Mouse (Mus musculus): ENCODE data around the gene Samd14. TPM values are rescaled to one million over a fixed set of nuclear protein-coding genes. Genes with fewer than 3 reads are reported as not detected.

Samd14 gene
- polyA plus RNA-seq, 1 experiment from 2014 or later, result 9.0 TPM

DNA sequence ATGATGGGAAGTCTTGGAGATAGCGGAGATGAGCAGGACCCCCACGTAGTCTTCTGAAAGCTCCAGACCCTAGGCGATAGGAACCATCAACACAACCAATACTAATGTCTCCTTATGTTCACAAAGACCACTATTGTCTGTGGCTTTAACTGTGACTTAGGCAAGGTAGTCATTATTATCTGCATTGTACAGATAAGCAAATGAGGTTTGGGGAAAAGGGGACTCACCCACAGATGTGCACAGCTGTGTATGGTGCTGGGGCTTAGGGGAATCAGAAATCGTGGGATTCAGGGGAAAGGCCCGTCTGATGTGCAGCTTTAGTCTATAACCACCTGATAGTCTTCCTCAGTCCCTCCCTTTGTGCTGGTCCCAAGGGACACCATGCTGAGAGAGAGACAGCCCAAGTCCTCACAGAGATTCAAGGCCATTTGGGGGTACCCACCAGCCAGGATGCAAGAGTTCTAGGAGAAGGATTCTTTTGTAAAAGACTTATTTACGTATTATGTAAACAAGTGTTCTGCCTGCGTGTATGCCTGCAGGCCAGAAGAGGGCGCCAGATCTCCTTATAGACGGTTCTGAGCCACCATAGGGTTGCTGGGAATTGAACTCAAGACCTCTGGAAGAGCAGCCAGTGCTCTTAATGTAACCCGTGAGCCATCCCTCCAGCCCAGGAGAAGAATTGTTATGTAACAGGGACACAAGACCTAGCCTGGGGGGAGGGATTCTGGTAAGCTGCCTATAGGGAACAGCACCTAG lies 12.7 kb downstream of the Samd14 start:
- Histone ChIP-seq H3K9me3 (replicated peaks; ENCODE audit: control insufficient read depth, low read length) (no peaks in the 10 kb centered on the region), H3K27ac (ENCODE audit: low read length) (no peak overlapping the region), H3K4me1 (ENCODE audit: control insufficient read depth, insufficient read depth, low read length) (no peaks in the 10 kb centered on the region), H3K27me3 (ENCODE audit: control insufficient read depth, insufficient read depth, low read length) (peaks cover 12% of the 10 kb centered on the region), H3K36me3 (ENCODE audit: control insufficient read depth, insufficient read depth) (peaks cover 12% of the 10 kb centered on the region; the same call in 1 of the 2 replicates), H3K9ac (ENCODE audit: low read length) (no peak overlapping the region), H3K4me2 (ENCODE audit: low read depth, low read length) (no peak overlapping the region), H3K4me3 (ENCODE audit: low read length) (no peak overlapping the region)
- ATAC-seq (replicated peaks; ENCODE audit: extremely low read depth, insufficient read depth, low FRiP score), result no peak
- WGBS, result 72% methylated on average over 10 of the region's 10 CpGs

DNA sequence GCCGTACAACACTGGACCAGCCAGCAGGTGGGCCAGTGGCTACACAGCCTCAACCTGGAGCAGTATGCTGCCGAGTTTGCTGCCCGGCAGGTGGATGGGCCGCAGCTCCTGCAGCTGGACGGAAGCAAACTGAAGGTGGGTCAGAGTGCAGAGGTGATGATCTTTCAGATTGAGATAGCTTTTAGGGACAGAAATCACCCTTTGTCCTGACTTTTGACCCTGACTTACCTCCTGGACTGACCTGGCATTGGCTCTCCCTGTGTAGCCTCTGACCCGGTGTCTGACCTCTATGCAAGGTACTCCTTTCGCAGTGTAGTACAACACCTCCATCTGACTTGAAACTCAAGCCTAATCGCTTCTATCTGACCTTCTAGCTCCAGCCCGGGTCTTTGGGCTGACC lies 13.8 kb downstream of the Samd14 start:
- H3K36me3 ChIP-seq (ENCODE audit: control insufficient read depth, insufficient read depth), result peaks cover 12% of the 10 kb centered on the region; the same call in 1 of the 2 replicates
- 91% methylated on average over 9 of the region's 9 CpGs for WGBS
- peaks cover 12% of the 10 kb centered on the region for H3K27me3 ChIP-seq (ENCODE audit: control insufficient read depth, insufficient read depth, low read length)
- H3K4me3 ChIP-seq (ENCODE audit: low read length), result no peak overlapping the region
- H3K9ac ChIP-seq (ENCODE audit: low read length), result no peak overlapping the region
- no peak for ATAC-seq (replicated peaks; ENCODE audit: extremely low read depth, insufficient read depth, low FRiP score)
- H3K4me2 ChIP-seq (ENCODE audit: low read depth, low read length), result no peak overlapping the region
- H3K4me1 ChIP-seq (ENCODE audit: control insufficient read depth, insufficient read depth, low read length), result no peaks in the 10 kb centered on the region
- H3K9me3 ChIP-seq (replicated peaks; ENCODE audit: control insufficient read depth, low read length), result no peaks in the 10 kb centered on the region
- no peak overlapping the region for H3K27ac ChIP-seq (ENCODE audit: low read length)

DNA sequence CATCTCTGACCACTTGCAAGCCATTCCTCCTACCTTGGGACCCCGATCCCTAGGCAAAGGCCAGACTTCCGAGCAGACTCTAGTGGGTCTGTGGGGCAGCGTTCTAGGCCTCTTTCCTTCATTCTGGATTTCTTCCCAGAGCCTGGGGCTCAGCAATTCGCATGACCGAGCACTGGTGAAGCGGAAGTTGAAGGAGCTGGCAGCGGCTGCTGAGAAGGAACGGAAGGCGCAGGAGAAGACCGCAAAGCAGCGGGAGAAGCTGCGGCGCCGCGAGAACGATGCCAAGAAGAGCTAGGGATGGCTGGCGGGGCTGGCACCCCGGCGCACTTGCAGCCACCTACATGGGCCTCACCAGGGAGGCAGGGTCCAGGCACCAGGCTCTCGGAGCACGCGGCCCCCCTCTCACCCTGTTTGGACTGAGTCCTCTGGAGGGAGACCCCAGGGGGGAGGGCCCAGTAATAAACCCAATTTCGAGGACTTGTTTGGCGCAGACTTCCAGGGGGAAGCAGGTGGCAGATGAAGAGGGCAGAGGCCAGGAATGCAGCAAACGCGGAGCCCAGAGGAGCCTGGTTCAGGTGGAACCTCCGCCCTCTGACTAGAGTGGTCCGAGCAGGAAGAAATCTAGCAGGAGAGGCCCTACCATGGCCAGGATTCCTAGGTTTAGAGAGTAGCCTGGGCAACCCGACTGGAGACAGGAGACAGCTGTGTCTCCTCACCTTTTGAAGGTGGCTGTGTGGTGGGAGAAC lies 14.9 kb downstream of the Samd14 start:
- H3K27ac ChIP-seq (ENCODE audit: low read length), result no peak overlapping the region
- WGBS, result 75% methylated on average over 29 of the region's 29 CpGs
- ATAC-seq (replicated peaks; ENCODE audit: extremely low read depth, insufficient read depth, low FRiP score), result no peak

DNA sequence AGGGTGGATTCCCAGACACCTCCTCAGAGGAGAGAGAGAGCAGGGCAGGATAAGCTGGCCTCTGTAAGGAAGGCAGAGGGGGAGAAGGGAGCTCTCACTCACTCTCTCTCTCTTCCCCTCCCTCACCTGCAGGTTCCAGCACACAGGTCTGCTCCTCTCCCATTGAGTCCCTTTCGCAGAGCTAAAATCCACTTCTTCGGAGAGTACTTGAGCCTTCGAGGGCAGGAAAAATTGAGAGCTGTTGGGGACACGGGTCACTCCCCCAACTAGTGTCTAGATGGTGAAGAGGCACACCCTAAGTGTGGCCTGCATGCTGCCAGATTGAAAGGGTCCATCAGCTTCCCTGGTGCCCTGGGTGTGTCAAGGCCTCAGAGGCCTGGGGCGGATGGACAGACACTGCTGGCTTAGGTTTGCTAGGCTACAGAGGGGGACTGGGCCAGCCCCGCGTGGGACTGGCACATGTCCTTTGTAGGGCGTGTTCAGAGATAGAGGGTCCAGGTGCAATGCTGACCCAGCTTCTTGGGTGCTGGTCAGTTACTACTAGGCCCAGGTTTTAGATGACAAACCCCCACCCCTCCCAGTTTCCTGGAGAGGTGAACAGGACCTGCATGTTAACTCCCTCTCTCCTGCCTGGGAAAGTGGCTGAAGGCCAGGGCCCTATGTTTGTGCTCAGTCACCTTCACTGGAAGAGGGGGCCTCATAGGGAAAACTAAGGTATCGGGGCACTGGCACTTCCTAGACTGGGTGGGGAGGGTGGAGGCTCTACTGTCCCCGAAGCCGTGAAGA lies 15.7 kb downstream of the Samd14 start:
- H3K4me2 ChIP-seq (ENCODE audit: low read depth, low read length), result no peak overlapping the region
- no peaks in the 10 kb centered on the region for H3K27me3 ChIP-seq (ENCODE audit: control insufficient read depth, insufficient read depth, low read length)
- H3K36me3 ChIP-seq (ENCODE audit: control insufficient read depth, insufficient read depth), result peaks cover 18% of the 10 kb centered on the region
- H3K4me3 ChIP-seq (ENCODE audit: low read length), result no peak overlapping the region
- no peak for ATAC-seq (replicated peaks; ENCODE audit: extremely low read depth, insufficient read depth, low FRiP score)
- no peak overlapping the region for H3K9ac ChIP-seq (ENCODE audit: low read length)
- whole genome bisulfite sequencing, result 83% methylated on average over 11 of the region's 11 CpGs
- no peaks in the 10 kb centered on the region for H3K9me3 ChIP-seq (replicated peaks; ENCODE audit: control insufficient read depth, low read length)
- H3K27ac ChIP-seq (ENCODE audit: low read length), result no peak overlapping the region
- no peaks in the 10 kb centered on the region for H3K4me1 ChIP-seq (ENCODE audit: control insufficient read depth, insufficient read depth, low read length)

More for the DNA sequence above, 14.9 kb downstream of the Samd14 start:
- H3K9ac ChIP-seq (ENCODE audit: low read length), result no peak overlapping the region
- peaks cover 15% of the 10 kb centered on the region for H3K36me3 ChIP-seq (ENCODE audit: control insufficient read depth, insufficient read depth)
- no peak overlapping the region for H3K4me2 ChIP-seq (ENCODE audit: low read depth, low read length)
- H3K9me3 ChIP-seq (replicated peaks; ENCODE audit: control insufficient read depth, low read length), result no peaks in the 10 kb centered on the region
- no peaks in the 10 kb centered on the region for H3K4me1 ChIP-seq (ENCODE audit: control insufficient read depth, insufficient read depth, low read length)
- peaks cover 4% of the 10 kb centered on the region; the same call in 1 of the 2 replicates for H3K27me3 ChIP-seq (ENCODE audit: control insufficient read depth, insufficient read depth, low read length)
- H3K4me3 ChIP-seq (ENCODE audit: low read length), result no peak overlapping the region

DNA sequence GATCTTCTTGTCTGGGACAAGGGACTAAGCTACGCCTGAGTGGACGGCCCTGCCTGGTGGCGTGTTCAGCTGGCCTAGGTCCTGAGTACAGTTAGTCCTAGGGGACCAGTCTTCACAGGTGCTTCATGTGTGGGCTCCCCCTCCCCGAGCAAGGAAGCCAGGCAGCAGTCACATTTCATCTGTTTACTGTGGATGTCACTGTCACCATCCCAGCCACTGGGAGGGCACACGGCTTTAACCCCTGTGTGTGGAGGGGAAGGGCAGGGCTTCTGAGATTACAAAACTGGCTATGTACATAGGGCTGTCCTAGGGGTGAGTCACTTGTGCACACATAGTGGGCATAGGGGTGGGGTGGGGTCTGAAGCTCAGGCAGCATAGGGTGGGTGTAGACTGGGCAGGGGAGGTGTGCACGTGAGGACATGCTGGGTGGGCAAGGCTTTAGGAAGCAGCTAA lies 16.4 kb downstream of the Samd14 start:
- Histone ChIP-seq H3K9ac (ENCODE audit: low read length) (no peak overlapping the region), H3K4me3 (ENCODE audit: low read length) (no peak overlapping the region), H3K4me1 (ENCODE audit: control insufficient read depth, insufficient read depth, low read length) (no peaks in the 10 kb centered on the region), H3K27me3 (ENCODE audit: control insufficient read depth, insufficient read depth, low read length) (no peaks in the 10 kb centered on the region), H3K9me3 (replicated peaks; ENCODE audit: control insufficient read depth, low read length) (no peaks in the 10 kb centered on the region), H3K27ac (ENCODE audit: low read length) (no peak overlapping the region), H3K4me2 (ENCODE audit: low read depth, low read length) (no peak overlapping the region), H3K36me3 (ENCODE audit: control insufficient read depth, insufficient read depth) (peaks cover 18% of the 10 kb centered on the region)
- 68% methylated on average over 6 of the region's 6 CpGs for WGBS
- ATAC-seq (replicated peaks; ENCODE audit: extremely low read depth, insufficient read depth, low FRiP score), result no peak

DNA sequence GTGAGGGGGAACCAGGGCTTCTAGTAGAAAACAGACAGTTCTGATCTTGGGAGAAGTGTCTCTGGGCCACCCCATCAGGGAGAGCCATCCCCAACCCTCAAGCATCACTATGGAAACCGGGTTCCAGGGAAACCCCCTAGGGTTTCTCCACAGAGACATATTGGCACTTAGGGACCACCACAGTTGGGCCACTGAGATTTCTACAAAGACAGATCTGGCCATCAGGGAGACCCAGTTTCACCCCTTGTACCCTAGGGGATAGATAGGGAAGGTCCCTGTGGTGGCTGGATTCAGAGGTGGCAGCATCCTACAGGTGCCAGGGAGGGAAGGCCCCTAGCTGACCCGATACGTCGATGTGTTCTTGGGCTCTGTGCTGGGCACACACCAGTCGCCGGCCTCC lies 17.2 kb downstream of the Samd14 start:
- Histone ChIP-seq H3K27ac (ENCODE audit: low read length) (no peak overlapping the region), H3K4me1 (ENCODE audit: control insufficient read depth, insufficient read depth, low read length) (no peaks in the 10 kb centered on the region), H3K9me3 (replicated peaks; ENCODE audit: control insufficient read depth, low read length) (no peaks in the 10 kb centered on the region), H3K9ac (ENCODE audit: low read length) (no peak overlapping the region), H3K36me3 (ENCODE audit: control insufficient read depth, insufficient read depth) (peaks cover 21% of the 10 kb centered on the region), H3K4me3 (ENCODE audit: low read length) (no peak overlapping the region), H3K4me2 (ENCODE audit: low read depth, low read length) (no peak overlapping the region), H3K27me3 (ENCODE audit: control insufficient read depth, insufficient read depth, low read length) (no peaks in the 10 kb centered on the region)
- ATAC-seq (replicated peaks; ENCODE audit: extremely low read depth, insufficient read depth, low FRiP score), result no peak
- 79% methylated on average over 6 of the region's 6 CpGs for WGBS

DNA sequence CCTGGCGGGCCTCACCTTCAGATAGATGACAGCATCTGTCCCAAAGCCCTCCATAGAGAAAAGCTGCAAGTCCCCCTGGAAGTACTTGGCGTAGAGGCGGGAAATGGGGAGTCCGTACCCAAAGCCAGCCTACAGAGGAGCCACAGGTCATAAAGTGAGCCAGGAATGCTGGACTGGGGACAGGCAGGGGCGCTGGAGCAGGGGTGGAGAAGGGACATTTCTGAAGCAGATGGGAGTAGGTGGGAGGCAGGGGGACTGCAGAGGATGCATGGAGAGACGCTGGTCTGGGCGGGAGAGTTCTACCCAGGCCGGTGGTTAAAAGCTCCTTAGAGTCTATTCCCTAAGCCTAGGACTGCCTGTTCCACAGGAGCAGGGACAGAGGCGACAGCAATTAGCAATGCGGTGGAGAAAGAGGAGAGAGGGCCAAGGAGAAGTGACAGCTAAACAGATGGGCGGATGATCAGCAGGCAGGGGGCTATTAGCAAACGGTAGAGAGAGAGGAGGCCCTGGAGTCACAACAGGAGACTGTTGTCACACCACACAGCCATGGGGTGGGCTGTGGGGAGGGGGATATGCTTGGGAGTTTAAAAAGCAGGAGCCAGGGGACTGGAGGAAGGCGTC lies 18.3 kb downstream of the Samd14 start:
- Histone ChIP-seq H3K9me3 (replicated peaks; ENCODE audit: control insufficient read depth, low read length) (no peaks in the 10 kb centered on the region), H3K27ac (ENCODE audit: low read length) (no peak overlapping the region), H3K4me3 (ENCODE audit: low read length) (no peak overlapping the region), H3K9ac (ENCODE audit: low read length) (no peak overlapping the region), H3K36me3 (ENCODE audit: control insufficient read depth, insufficient read depth) (peaks cover 23% of the 10 kb centered on the region), H3K27me3 (ENCODE audit: control insufficient read depth, insufficient read depth, low read length) (no peaks in the 10 kb centered on the region), H3K4me1 (ENCODE audit: control insufficient read depth, insufficient read depth, low read length) (no peaks in the 10 kb centered on the region), H3K4me2 (ENCODE audit: low read depth, low read length) (no peak overlapping the region)
- 53% methylated on average over 13 of the region's 13 CpGs for WGBS
- no peak for ATAC-seq (replicated peaks; ENCODE audit: extremely low read depth, insufficient read depth, low FRiP score)

DNA sequence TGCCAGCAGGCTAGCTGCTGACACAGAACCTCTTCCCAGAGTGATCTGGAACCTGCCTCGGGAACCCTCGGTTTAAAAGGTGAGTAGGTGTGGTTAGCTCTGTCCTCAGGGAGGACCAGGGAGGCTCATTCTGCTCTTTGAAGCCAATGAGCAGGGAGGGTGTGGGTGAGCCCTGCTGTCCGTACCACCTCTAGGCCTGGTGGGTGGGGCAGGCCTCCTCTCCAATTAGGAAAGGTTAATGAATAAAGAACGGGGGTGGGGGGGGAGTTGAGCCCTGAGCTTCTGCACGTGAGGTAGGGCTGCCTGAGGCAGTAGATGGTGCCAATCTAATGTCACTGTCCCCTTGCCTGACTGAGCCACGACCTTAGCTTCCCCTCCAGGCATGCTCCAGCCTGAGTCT lies 23.3 kb downstream of the Samd14 start:
- Histone ChIP-seq H3K9me3 (replicated peaks; ENCODE audit: control insufficient read depth, low read length) (no peaks in the 10 kb centered on the region), H3K4me3 (ENCODE audit: low read length) (no peak overlapping the region), H3K27ac (ENCODE audit: low read length) (no peak overlapping the region), H3K36me3 (ENCODE audit: control insufficient read depth, insufficient read depth) (peaks cover 26% of the 10 kb centered on the region), H3K4me2 (ENCODE audit: low read depth, low read length) (no peak overlapping the region), H3K9ac (ENCODE audit: low read length) (no peak overlapping the region), H3K27me3 (ENCODE audit: control insufficient read depth, insufficient read depth, low read length) (no peaks in the 10 kb centered on the region), H3K4me1 (ENCODE audit: control insufficient read depth, insufficient read depth, low read length) (peaks cover 8% of the 10 kb centered on the region; the same call in 1 of the 2 replicates)
- no peak for ATAC-seq (replicated peaks; ENCODE audit: extremely low read depth, insufficient read depth, low FRiP score)
- 43% methylated on average over 6 of the region's 6 CpGs for WGBS

Measured in heart, embryonic 16.5 days (tissue).